Mouse (Mus musculus): ENCODE measurements around the gene Rassf9. TPM values are rescaled to one million over a fixed set of nuclear protein-coding genes. Genes with fewer than 3 reads are reported as not detected.

Gene Rassf9
- polyA plus RNA-seq (2015; fragmentation: Nextera tagmentation; extraction: Ambion mirVana) = 0.07 TPM in 2 replicates

DNA sequence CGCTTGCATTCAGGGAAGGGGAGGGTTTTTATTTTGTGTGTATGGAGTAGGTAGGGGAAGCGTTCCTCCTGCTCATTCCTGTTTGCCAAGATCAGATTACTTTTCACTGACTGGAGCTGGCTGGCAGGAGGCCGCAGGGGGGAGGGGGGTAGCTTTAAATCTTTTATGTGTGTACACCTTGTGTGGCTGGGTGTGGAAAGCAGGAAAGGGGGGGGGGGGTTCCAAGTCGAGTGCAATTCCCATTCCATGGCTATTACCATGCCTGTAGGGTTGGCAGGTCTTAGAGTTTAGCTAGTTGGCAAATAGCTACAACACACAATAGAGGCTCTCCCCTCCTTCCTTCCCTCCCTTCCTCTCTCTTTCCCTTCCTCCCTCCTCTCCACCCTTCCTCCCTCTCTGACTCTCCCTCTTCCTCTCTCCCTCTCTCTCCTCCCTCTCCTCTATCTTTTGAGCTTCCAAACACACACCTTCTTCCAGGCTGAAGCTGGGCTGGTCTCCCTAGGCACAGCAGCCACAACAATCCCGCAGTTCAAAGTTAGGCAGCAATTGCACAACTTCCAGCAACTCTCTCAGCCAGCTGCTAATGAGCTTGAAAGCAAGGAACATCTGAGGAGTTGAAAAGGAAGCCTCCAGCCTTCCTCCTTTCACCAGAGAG, at the start of gene Rassf9:
Rassf9 (plus strand) TSS at position 416 of the 655 bp plus-strand sequence.
- ATAC-seq (ENCODE audit: low read depth) = peak; percentile 16; the same call in 1 of the 2 replicates
- Histone ChIP-seq H3K4me3 (ENCODE audit: low read depth, low read length) (no peak within 1 kb of the TSS), H3K9ac (ENCODE audit: low read depth, low read length) (no peak within 1 kb of the TSS), H3K4me1 (ENCODE audit: control insufficient read depth, low read depth, low read length) (no peaks in the 10 kb centered on the region), H3K27ac (ENCODE audit: low read length) (no peak within 1 kb of the TSS), H3K27me3 (ENCODE audit: control insufficient read depth, insufficient read depth, low read depth, low read length) (no peaks in the 10 kb centered on the region), H3K4me2 (ENCODE audit: low read depth, low read length) (no peak within 1 kb of the TSS), H3K9me3 (replicated peaks; ENCODE audit: control insufficient read depth, low read length) (no peaks in the 10 kb centered on the region), H3K36me3 (ENCODE audit: control insufficient read depth, insufficient read depth) (no peaks in the 10 kb centered on the region)
- WGBS (ENCODE audit: insufficient replicate concordance) = 18% methylated on average over 5 of the region's 5 CpGs

DNA sequence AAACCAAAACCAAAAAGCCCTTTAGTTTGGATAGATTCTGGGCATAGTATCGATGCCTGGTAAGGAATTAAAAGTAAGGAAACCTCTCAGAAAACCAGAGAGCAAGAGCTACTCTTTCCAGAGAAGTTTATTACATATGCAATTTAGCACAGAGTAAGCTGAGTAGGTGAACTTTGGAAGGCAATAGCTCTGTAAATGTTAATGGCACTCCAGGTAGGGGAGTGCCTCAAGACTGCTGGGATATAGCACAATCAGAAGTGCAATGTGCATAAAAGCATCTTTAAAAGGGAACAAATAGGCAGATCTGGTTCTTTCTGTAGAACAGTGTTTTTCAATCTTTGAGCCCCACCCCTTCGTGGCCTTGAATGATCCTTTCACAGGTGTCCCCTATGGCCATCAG, 42.6 kb upstream of the Rassf9 start:
- no peak overlapping the region for H3K27ac ChIP-seq (ENCODE audit: low read length)
- H3K9me3 ChIP-seq (replicated peaks; ENCODE audit: control insufficient read depth, low read length) = no peaks in the 10 kb centered on the region
- no peaks in the 10 kb centered on the region for H3K27me3 ChIP-seq (ENCODE audit: control insufficient read depth, insufficient read depth, low read depth, low read length)
- no peak for ATAC-seq (ENCODE audit: low read depth)
- H3K36me3 ChIP-seq (ENCODE audit: control insufficient read depth, insufficient read depth) = no peaks in the 10 kb centered on the region
- 44% methylated on average over 2 of the region's 2 CpGs for WGBS (ENCODE audit: insufficient replicate concordance)
- H3K4me3 ChIP-seq (ENCODE audit: low read depth, low read length) = no peak overlapping the region
- no peak overlapping the region for H3K9ac ChIP-seq (ENCODE audit: low read depth, low read length)
- no peaks in the 10 kb centered on the region for H3K4me1 ChIP-seq (ENCODE audit: control insufficient read depth, low read depth, low read length)
- H3K4me2 ChIP-seq (ENCODE audit: low read depth, low read length) = no peak overlapping the region

DNA sequence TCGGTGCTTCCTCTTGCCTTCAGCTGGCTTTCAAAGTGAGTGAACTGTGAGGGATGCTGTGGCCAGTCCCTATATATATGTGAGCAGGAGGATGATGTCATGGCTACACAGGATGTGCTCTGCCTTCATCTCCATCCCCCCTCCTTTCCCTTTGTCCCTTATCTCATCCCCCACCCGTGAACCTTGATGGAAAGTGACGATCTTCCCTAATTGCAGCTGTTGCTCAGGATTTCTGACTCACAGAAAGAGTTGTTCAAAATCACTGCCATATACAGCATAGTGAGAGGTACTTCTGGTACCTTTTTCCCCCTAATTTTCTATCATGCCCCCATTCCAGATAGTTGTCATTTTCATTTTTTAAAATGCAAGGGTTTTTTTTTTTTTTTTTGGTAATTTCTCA, 21.6 kb upstream of the Rassf9 start, which contains the start of gene Nts:
Nts (minus strand) TSS at position 101 of the 400 bp plus-strand sequence.
- no peaks in the 10 kb centered on the region for H3K36me3 ChIP-seq (ENCODE audit: control insufficient read depth, insufficient read depth)
- WGBS (ENCODE audit: insufficient replicate concordance) = 5% methylated on average over 3 of the region's 3 CpGs
- H3K9ac ChIP-seq (ENCODE audit: low read depth, low read length) = no peak within 1 kb of the TSS
- H3K4me1 ChIP-seq (ENCODE audit: control insufficient read depth, low read depth, low read length) = no peaks in the 10 kb centered on the region
- H3K27ac ChIP-seq (ENCODE audit: low read length) = no peak within 1 kb of the TSS
- H3K9me3 ChIP-seq (replicated peaks; ENCODE audit: control insufficient read depth, low read length) = no peaks in the 10 kb centered on the region
- no peak within 1 kb of the TSS for H3K4me3 ChIP-seq (ENCODE audit: low read depth, low read length)
- H3K4me2 ChIP-seq (ENCODE audit: low read depth, low read length) = no peak within 1 kb of the TSS
- no peak for ATAC-seq (ENCODE audit: low read depth)
- no peaks in the 10 kb centered on the region for H3K27me3 ChIP-seq (ENCODE audit: control insufficient read depth, insufficient read depth, low read depth, low read length)

DNA sequence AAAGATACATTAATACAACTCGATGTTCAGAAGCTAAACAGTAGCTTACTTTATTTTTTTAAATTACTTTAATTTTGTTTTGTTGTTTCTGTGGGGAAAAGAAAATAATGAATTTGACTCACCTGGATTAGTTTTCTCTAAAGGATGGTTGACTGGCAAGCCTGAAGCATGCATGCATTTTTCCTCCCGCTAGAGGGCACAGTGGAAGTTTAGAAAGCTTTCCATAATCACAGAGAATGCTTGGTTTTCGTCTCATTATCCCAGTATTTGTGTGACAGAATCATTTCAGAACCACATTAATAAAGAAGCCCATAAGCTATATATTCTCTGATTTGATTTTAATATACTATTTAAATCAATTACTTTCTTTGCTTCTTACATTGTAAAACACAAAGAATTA, 20.2 kb upstream of the Rassf9 start:
- WGBS (ENCODE audit: insufficient replicate concordance) = 11% methylated on average over 3 of the region's 3 CpGs
- H3K9me3 ChIP-seq (replicated peaks; ENCODE audit: control insufficient read depth, low read length) = no peaks in the 10 kb centered on the region

DNA sequence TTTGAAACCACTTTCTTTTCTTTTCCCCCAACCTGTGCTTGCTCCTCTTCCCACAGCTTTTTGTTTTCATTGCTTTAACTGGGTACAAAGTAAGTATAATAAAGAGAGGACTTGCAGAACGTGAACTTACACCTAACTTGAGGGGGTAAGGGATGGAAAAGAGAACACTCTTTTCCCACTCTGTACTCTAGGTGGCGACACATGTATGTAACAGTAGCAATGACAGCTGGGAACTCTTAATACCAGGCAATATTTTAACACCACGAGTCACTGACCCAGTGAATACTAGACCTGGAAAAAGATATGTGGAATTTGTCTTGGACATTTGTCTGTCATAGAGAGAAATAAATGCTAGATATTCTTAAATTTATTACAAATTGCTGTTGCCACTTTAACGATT, 13.3 kb upstream of the Rassf9 start:
- H3K9ac ChIP-seq (ENCODE audit: low read depth, low read length) = no peak overlapping the region

More for the DNA sequence above, 20.2 kb upstream of the Rassf9 start:
- H3K4me2 ChIP-seq (ENCODE audit: low read depth, low read length) = no peak overlapping the region
- ATAC-seq (ENCODE audit: low read depth) = no peak
- H3K36me3 ChIP-seq (ENCODE audit: control insufficient read depth, insufficient read depth) = no peaks in the 10 kb centered on the region
- no peak overlapping the region for H3K27ac ChIP-seq (ENCODE audit: low read length)
- no peak overlapping the region for H3K4me3 ChIP-seq (ENCODE audit: low read depth, low read length)
- no peak overlapping the region for H3K9ac ChIP-seq (ENCODE audit: low read depth, low read length)
- no peaks in the 10 kb centered on the region for H3K27me3 ChIP-seq (ENCODE audit: control insufficient read depth, insufficient read depth, low read depth, low read length)
- H3K4me1 ChIP-seq (ENCODE audit: control insufficient read depth, low read depth, low read length) = no peaks in the 10 kb centered on the region

DNA sequence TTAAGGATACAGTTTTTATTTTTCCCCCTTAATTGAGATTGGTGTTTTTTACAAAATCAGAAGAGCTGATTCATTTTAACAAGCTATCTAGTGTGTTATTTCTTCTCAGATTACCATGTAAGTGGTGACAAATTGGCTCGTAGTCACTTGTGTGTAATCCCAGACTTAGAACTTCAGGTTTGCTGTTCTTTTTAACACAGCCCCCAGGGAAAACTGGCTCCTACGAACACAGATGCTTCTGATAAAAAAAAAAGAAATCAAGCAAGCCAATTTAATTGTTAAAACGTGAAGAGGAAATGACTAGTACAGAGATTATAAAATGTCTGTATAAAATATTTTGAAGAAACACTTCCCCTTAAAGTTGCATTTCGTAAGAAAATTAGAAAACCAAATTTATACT, 4.6 kb upstream of the Rassf9 start:
- Histone ChIP-seq H3K36me3 (ENCODE audit: control insufficient read depth, insufficient read depth) (no peaks in the 10 kb centered on the region), H3K27me3 (ENCODE audit: control insufficient read depth, insufficient read depth, low read depth, low read length) (no peaks in the 10 kb centered on the region), H3K9me3 (replicated peaks; ENCODE audit: control insufficient read depth, low read length) (no peaks in the 10 kb centered on the region), H3K4me1 (ENCODE audit: control insufficient read depth, low read depth, low read length) (no peaks in the 10 kb centered on the region), H3K4me2 (ENCODE audit: low read depth, low read length) (no peak overlapping the region), H3K9ac (ENCODE audit: low read depth, low read length) (no peak overlapping the region), H3K4me3 (ENCODE audit: low read depth, low read length) (no peak overlapping the region), H3K27ac (ENCODE audit: low read length) (no peak overlapping the region)
- 50% methylated on average over 4 of the region's 4 CpGs for WGBS (ENCODE audit: insufficient replicate concordance)
- no peak for ATAC-seq (ENCODE audit: low read depth)

More for the DNA sequence above, 13.3 kb upstream of the Rassf9 start:
- Histone ChIP-seq H3K27ac (ENCODE audit: low read length) (no peak overlapping the region), H3K4me2 (ENCODE audit: low read depth, low read length) (no peak overlapping the region), H3K36me3 (ENCODE audit: control insufficient read depth, insufficient read depth) (no peaks in the 10 kb centered on the region), H3K4me1 (ENCODE audit: control insufficient read depth, low read depth, low read length) (no peaks in the 10 kb centered on the region), H3K9me3 (replicated peaks; ENCODE audit: control insufficient read depth, low read length) (no peaks in the 10 kb centered on the region), H3K4me3 (ENCODE audit: low read depth, low read length) (no peak overlapping the region), H3K27me3 (ENCODE audit: control insufficient read depth, insufficient read depth, low read depth, low read length) (no peaks in the 10 kb centered on the region)
- no peak for ATAC-seq (ENCODE audit: low read depth)
- 22% methylated on average over 4 of the region's 4 CpGs for WGBS (ENCODE audit: insufficient replicate concordance)

DNA sequence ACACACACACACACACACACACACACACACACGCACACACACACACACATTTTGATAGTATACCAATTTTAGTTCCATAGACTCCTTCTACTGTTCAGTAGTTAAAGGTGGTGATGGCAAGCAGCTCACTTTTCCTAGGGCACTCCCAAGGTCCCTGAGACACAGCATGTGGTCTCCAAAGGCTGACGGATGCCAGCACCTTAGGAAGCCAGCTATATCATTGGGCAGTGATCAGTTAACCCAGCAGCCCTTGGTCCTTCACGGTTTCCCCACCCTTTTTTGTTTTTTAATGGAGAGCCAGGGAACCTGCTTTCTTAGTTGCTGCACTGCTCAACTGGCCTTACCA, 588 bp upstream of the Rassf9 start:
- H3K9ac ChIP-seq (ENCODE audit: low read depth, low read length) = no peak overlapping the region
- no peak overlapping the region for H3K27ac ChIP-seq (ENCODE audit: low read length)
- H3K9me3 ChIP-seq (replicated peaks; ENCODE audit: control insufficient read depth, low read length) = no peaks in the 10 kb centered on the region
- 37% methylated on average over 3 of the region's 3 CpGs for WGBS (ENCODE audit: insufficient replicate concordance)
- no peak overlapping the region for H3K4me3 ChIP-seq (ENCODE audit: low read depth, low read length)
- ATAC-seq (ENCODE audit: low read depth) = no peak
- H3K4me2 ChIP-seq (ENCODE audit: low read depth, low read length) = no peak overlapping the region
- no peaks in the 10 kb centered on the region for H3K36me3 ChIP-seq (ENCODE audit: control insufficient read depth, insufficient read depth)
- no peaks in the 10 kb centered on the region for H3K27me3 ChIP-seq (ENCODE audit: control insufficient read depth, insufficient read depth, low read depth, low read length)
- H3K4me1 ChIP-seq (ENCODE audit: control insufficient read depth, low read depth, low read length) = no peaks in the 10 kb centered on the region

DNA sequence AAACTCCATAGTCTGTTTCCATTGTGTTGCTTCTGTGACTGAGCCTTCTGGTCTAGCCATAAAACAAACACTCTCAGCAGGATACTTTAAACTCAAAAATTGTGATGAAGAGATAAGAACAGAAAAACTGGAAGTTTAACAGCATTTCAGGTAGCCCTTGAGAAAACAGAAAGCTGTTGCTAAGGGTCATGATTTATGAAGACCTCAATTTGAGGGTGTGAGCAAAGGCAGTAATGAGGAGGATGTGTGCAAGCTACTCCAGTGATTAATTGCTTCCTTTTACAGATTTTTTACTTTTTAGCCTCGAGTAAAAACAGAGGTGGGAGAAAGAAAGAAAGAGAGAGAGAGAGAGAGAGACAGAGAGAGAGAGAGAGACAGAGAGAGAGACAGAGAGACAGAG, 2.1 kb downstream of the Rassf9 start:
- ATAC-seq (ENCODE audit: low read depth) = no peak
- H3K9me3 ChIP-seq (replicated peaks; ENCODE audit: control insufficient read depth, low read length) = no peaks in the 10 kb centered on the region
- no peaks in the 10 kb centered on the region for H3K4me1 ChIP-seq (ENCODE audit: control insufficient read depth, low read depth, low read length)
- H3K4me3 ChIP-seq (ENCODE audit: low read depth, low read length) = no peak overlapping the region
- no peak overlapping the region for H3K27ac ChIP-seq (ENCODE audit: low read length)
- 0% methylated on average over 1 of the region's 1 CpGs for WGBS (ENCODE audit: insufficient replicate concordance)
- no peak overlapping the region for H3K4me2 ChIP-seq (ENCODE audit: low read depth, low read length)
- H3K9ac ChIP-seq (ENCODE audit: low read depth, low read length) = no peak overlapping the region
- no peaks in the 10 kb centered on the region for H3K36me3 ChIP-seq (ENCODE audit: control insufficient read depth, insufficient read depth)
- H3K27me3 ChIP-seq (ENCODE audit: control insufficient read depth, insufficient read depth, low read depth, low read length) = no peaks in the 10 kb centered on the region

DNA sequence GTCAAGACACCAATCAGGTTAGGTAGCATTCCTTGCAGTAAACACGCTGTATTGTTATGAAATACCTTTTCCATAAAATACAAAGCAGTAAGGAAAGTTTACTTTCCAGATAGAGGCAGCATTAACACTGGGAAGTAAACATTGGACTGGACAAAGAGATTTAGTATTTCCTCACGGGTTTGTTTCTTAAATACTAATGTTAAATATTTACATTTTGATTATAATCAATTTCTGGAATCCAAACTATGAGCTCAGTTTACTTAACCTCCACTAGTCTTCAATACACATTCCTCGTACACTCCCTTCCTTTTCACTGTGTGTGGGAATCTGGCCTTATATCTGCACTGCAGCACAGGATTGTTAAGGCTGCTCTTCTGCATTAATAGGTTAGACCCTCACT, 15.9 kb downstream of the Rassf9 start:
- H3K27ac ChIP-seq (ENCODE audit: low read length) = no peak overlapping the region
- H3K9me3 ChIP-seq (replicated peaks; ENCODE audit: control insufficient read depth, low read length) = no peaks in the 10 kb centered on the region
- 51% methylated on average over 3 of the region's 3 CpGs for WGBS (ENCODE audit: insufficient replicate concordance)
- no peaks in the 10 kb centered on the region for H3K4me1 ChIP-seq (ENCODE audit: control insufficient read depth, low read depth, low read length)
- no peak overlapping the region for H3K4me2 ChIP-seq (ENCODE audit: low read depth, low read length)
- no peaks in the 10 kb centered on the region for H3K27me3 ChIP-seq (ENCODE audit: control insufficient read depth, insufficient read depth, low read depth, low read length)
- H3K4me3 ChIP-seq (ENCODE audit: low read depth, low read length) = no peak overlapping the region
- no peak for ATAC-seq (ENCODE audit: low read depth)
- no peaks in the 10 kb centered on the region for H3K36me3 ChIP-seq (ENCODE audit: control insufficient read depth, insufficient read depth)
- no peak overlapping the region for H3K9ac ChIP-seq (ENCODE audit: low read depth, low read length)
